Mouse (Mus musculus): Measurements from ENCODE around the gene Anapc7. TPM values are rescaled to one million over a fixed set of nuclear protein-coding genes. Genes with fewer than 3 reads are reported as not detected.

Anapc7 gene
- polyA plus RNA-seq, 1 experiment from 2014 or later = 27.2 TPM

GRCm38 (mm10) chr5:122402160-122402559 lies 19.3 kb upstream of the Anapc7 start:
- ATAC-seq (ENCODE audit: low FRiP score) (no peak), DNase-seq (ENCODE audit: low spot score) (no peak)
- H3K9ac ChIP-seq = no peak overlapping the region
- peaks cover 88% of the 10 kb centered on the region for H3K36me3 ChIP-seq (replicated peaks; ENCODE audit: control insufficient read depth, insufficient read depth)
- no peaks in the 10 kb centered on the region for H3K9me3 ChIP-seq (ENCODE audit: control insufficient read depth, low read length)
- no peak overlapping the region for H3K4me3 ChIP-seq (replicated peaks; ENCODE audit: low read length)
- WGBS = 74% methylated on average over 13 of the region's 13 CpGs
- H3K4me2 ChIP-seq (replicated peaks) = no peak overlapping the region
- H3K27ac ChIP-seq = no peak overlapping the region
- H3K27me3 ChIP-seq (ENCODE audit: control insufficient read depth, insufficient read depth, low read length) = no peaks in the 10 kb centered on the region
- H3K4me1 ChIP-seq (replicated peaks; ENCODE audit: control insufficient read depth, insufficient read depth, low read length) = no peaks in the 10 kb centered on the region

GRCm38 (mm10) chr5:122402772-122403171 lies 18.7 kb upstream of the Anapc7 start:
- no peak overlapping the region for H3K4me2 ChIP-seq (replicated peaks)
- peaks cover 87% of the 10 kb centered on the region for H3K36me3 ChIP-seq (replicated peaks; ENCODE audit: control insufficient read depth, insufficient read depth)
- ATAC-seq (ENCODE audit: low FRiP score) (no peak), DNase-seq (ENCODE audit: low spot score) (no peak)
- WGBS = 88% methylated on average over 5 of the region's 5 CpGs
- H3K4me3 ChIP-seq (replicated peaks; ENCODE audit: low read length) = no peak overlapping the region
- H3K27me3 ChIP-seq (ENCODE audit: control insufficient read depth, insufficient read depth, low read length) = no peaks in the 10 kb centered on the region
- no peak overlapping the region for H3K27ac ChIP-seq
- no peak overlapping the region for H3K9ac ChIP-seq
- H3K9me3 ChIP-seq (ENCODE audit: control insufficient read depth, low read length) = no peaks in the 10 kb centered on the region
- H3K4me1 ChIP-seq (replicated peaks; ENCODE audit: control insufficient read depth, insufficient read depth, low read length) = no peaks in the 10 kb centered on the region

GRCm38 (mm10) chr5:122403362-122403761 lies 18.1 kb upstream of the Anapc7 start:
- no peak overlapping the region for H3K4me2 ChIP-seq (replicated peaks)
- H3K27me3 ChIP-seq (ENCODE audit: control insufficient read depth, insufficient read depth, low read length) = no peaks in the 10 kb centered on the region
- no peaks in the 10 kb centered on the region for H3K9me3 ChIP-seq (ENCODE audit: control insufficient read depth, low read length)
- DNase-seq (ENCODE audit: low spot score) (no peak), ATAC-seq (ENCODE audit: low FRiP score) (no peak)
- no peak overlapping the region for H3K27ac ChIP-seq
- WGBS = 95% methylated on average over 12 of the region's 12 CpGs
- no peak overlapping the region for H3K4me3 ChIP-seq (replicated peaks; ENCODE audit: low read length)
- H3K4me1 ChIP-seq (replicated peaks; ENCODE audit: control insufficient read depth, insufficient read depth, low read length) = no peaks in the 10 kb centered on the region
- peaks cover 85% of the 10 kb centered on the region for H3K36me3 ChIP-seq (replicated peaks; ENCODE audit: control insufficient read depth, insufficient read depth)
- H3K9ac ChIP-seq = no peak overlapping the region

GRCm38 (mm10) chr5:122405537-122405936 lies 16.0 kb upstream of the Anapc7 start:
- Histone ChIP-seq H3K27ac (no peak overlapping the region), H3K4me2 (replicated peaks) (no peak overlapping the region), H3K9me3 (ENCODE audit: control insufficient read depth, low read length) (no peaks in the 10 kb centered on the region), H3K9ac (no peak overlapping the region), H3K4me3 (replicated peaks; ENCODE audit: low read length) (no peak overlapping the region), H3K27me3 (ENCODE audit: control insufficient read depth, insufficient read depth, low read length) (no peaks in the 10 kb centered on the region), H3K4me1 (replicated peaks; ENCODE audit: control insufficient read depth, insufficient read depth, low read length) (no peaks in the 10 kb centered on the region), H3K36me3 (replicated peaks; ENCODE audit: control insufficient read depth, insufficient read depth) (peaks cover 77% of the 10 kb centered on the region)
- DNase-seq (ENCODE audit: low spot score) (no peak), ATAC-seq (ENCODE audit: low FRiP score) (no peak)
- 98% methylated on average over 10 of the region's 10 CpGs for WGBS

- H3K27me3 ChIP-seq (ENCODE audit: control insufficient read depth, insufficient read depth, low read length) = no peaks in the 10 kb centered on the region
- no peak for ATAC-seq (ENCODE audit: low FRiP score)
- no peaks in the 10 kb centered on the region for H3K4me1 ChIP-seq (replicated peaks; ENCODE audit: control insufficient read depth, insufficient read depth, low read length)
- no peaks in the 10 kb centered on the region for H3K9me3 ChIP-seq (ENCODE audit: control insufficient read depth, low read length)
- H3K4me3 ChIP-seq (replicated peaks; ENCODE audit: low read length) = no peak overlapping the region
- H3K36me3 ChIP-seq (replicated peaks; ENCODE audit: control insufficient read depth, insufficient read depth) = peaks cover 41% of the 10 kb centered on the region
- H3K9ac ChIP-seq = no peak overlapping the region
- no peak for DNase-seq (ENCODE audit: low spot score)
- no peak overlapping the region for H3K4me2 ChIP-seq (replicated peaks)
- no peak overlapping the region for H3K27ac ChIP-seq
- 89% methylated on average over 19 of the region's 19 CpGs for WGBS
Observed at GRCm38 (mm10) chr5:122409692-122410645, 11.5 kb upstream of the Anapc7 start.

- Histone ChIP-seq H3K9ac (no peak overlapping the region), H3K4me3 (replicated peaks; ENCODE audit: low read length) (no peak overlapping the region), H3K27me3 (ENCODE audit: control insufficient read depth, insufficient read depth, low read length) (no peaks in the 10 kb centered on the region), H3K36me3 (replicated peaks; ENCODE audit: control insufficient read depth, insufficient read depth) (peaks cover 22% of the 10 kb centered on the region), H3K4me1 (replicated peaks; ENCODE audit: control insufficient read depth, insufficient read depth, low read length) (no peaks in the 10 kb centered on the region), H3K27ac (no peak overlapping the region), H3K9me3 (ENCODE audit: control insufficient read depth, low read length) (no peaks in the 10 kb centered on the region), H3K4me2 (replicated peaks) (no peak overlapping the region)
- ATAC-seq (ENCODE audit: low FRiP score) (no peak), DNase-seq (ENCODE audit: low spot score) (no peak)
- WGBS = 83% methylated on average over 5 of the region's 5 CpGs
Observed at GRCm38 (mm10) chr5:122411892-122412291, 9.6 kb upstream of the Anapc7 start.

GRCm38 (mm10) chr5:122412826-122413225 lies 8.7 kb upstream of the Anapc7 start:
- WGBS = 69% methylated on average over 6 of the region's 6 CpGs

GRCm38 (mm10) chr5:122414351-122414750 lies 7.1 kb upstream of the Anapc7 start:
- 93% methylated on average over 5 of the region's 5 CpGs for WGBS
- H3K4me3 ChIP-seq (replicated peaks; ENCODE audit: low read length) = no peak overlapping the region
- DNase-seq (ENCODE audit: low spot score) (no peak), ATAC-seq (ENCODE audit: low FRiP score) (no peak)
- no peak overlapping the region for H3K4me2 ChIP-seq (replicated peaks)
- H3K36me3 ChIP-seq (replicated peaks; ENCODE audit: control insufficient read depth, insufficient read depth) = peaks cover 10% of the 10 kb centered on the region; the same call in 1 of the 2 replicates
- no peaks in the 10 kb centered on the region for H3K27me3 ChIP-seq (ENCODE audit: control insufficient read depth, insufficient read depth, low read length)
- H3K27ac ChIP-seq = no peak overlapping the region
- no peaks in the 10 kb centered on the region for H3K9me3 ChIP-seq (ENCODE audit: control insufficient read depth, low read length)
- H3K9ac ChIP-seq = no peak overlapping the region
- H3K4me1 ChIP-seq (replicated peaks; ENCODE audit: control insufficient read depth, insufficient read depth, low read length) = no peaks in the 10 kb centered on the region

More at GRCm38 (mm10) chr5:122412826-122413225, 8.7 kb upstream of the Anapc7 start:
- Histone ChIP-seq H3K9ac (no peak overlapping the region), H3K9me3 (ENCODE audit: control insufficient read depth, low read length) (no peaks in the 10 kb centered on the region), H3K27me3 (ENCODE audit: control insufficient read depth, insufficient read depth, low read length) (no peaks in the 10 kb centered on the region), H3K4me1 (replicated peaks; ENCODE audit: control insufficient read depth, insufficient read depth, low read length) (no peaks in the 10 kb centered on the region), H3K36me3 (replicated peaks; ENCODE audit: control insufficient read depth, insufficient read depth) (peaks cover 13% of the 10 kb centered on the region), H3K4me2 (replicated peaks) (no peak overlapping the region), H3K27ac (no peak overlapping the region), H3K4me3 (replicated peaks; ENCODE audit: low read length) (no peak overlapping the region)
- ATAC-seq (ENCODE audit: low FRiP score) (no peak), DNase-seq (ENCODE audit: low spot score) (no peak)

GRCm38 (mm10) chr5:122415465-122415864 lies 6.0 kb upstream of the Anapc7 start:
- H3K27me3 ChIP-seq (ENCODE audit: control insufficient read depth, insufficient read depth, low read length) = no peaks in the 10 kb centered on the region
- H3K4me1 ChIP-seq (replicated peaks; ENCODE audit: control insufficient read depth, insufficient read depth, low read length) = no peaks in the 10 kb centered on the region
- no peak overlapping the region for H3K9ac ChIP-seq
- H3K9me3 ChIP-seq (ENCODE audit: control insufficient read depth, low read length) = no peaks in the 10 kb centered on the region
- no peaks in the 10 kb centered on the region; the same call in 1 of the 2 replicates for H3K36me3 ChIP-seq (replicated peaks; ENCODE audit: control insufficient read depth, insufficient read depth)
- DNase-seq (ENCODE audit: low spot score) = no peak
- H3K4me3 ChIP-seq (replicated peaks; ENCODE audit: low read length) = no peak overlapping the region
- H3K4me2 ChIP-seq (replicated peaks) = no peak overlapping the region
- no peak for ATAC-seq (ENCODE audit: low FRiP score)
- WGBS = 91% methylated on average over 12 of the region's 12 CpGs
- no peak overlapping the region for H3K27ac ChIP-seq

Measured in hindbrain, embryonic 14.5 days (tissue).